Mouse (Mus musculus) heart, embryonic 10.5 days (tissue): ENCODE measurements around the gene G0s2. TPM values are rescaled to one million over a fixed set of nuclear protein-coding genes. Genes with fewer than 3 reads are reported as not detected.
A peak's percentile ranks its signal among the peaks of the same experiment; 100 is the strongest.

Experiments used
- DNase-seq: peaks from one replicate; pipeline ENCODE4 v3.0.0-alpha.2; 2017; ENCODE audit warnings: low spot score
- H3K27ac ChIP-seq: fragments of 300-500 bp; sonication (generic); 2 replicates; pipeline ENCODE4 v1.5.1; 2016; ENCODE audit warnings: mild to moderate bottlenecking
- H3K27me3 ChIP-seq: fragments of 300-500 bp; sonication (generic); 2 replicates; pipeline ENCODE4 v1.6.1; 2016; ENCODE audit warnings: mild to moderate bottlenecking; ENCODE audit not compliant: poor library complexity, insufficient read depth, severe bottlenecking
- H3K36me3 ChIP-seq: fragments of 300-500 bp; sonication (generic); 2 replicates; pipeline ENCODE4 v1.6.1; 2016; ENCODE audit warnings: mild to moderate bottlenecking, moderate library complexity
- H3K4me1 ChIP-seq: fragments of 300-500 bp; sonication (generic); 2 replicates; pipeline ENCODE4 v1.6.1; 2016; ENCODE audit warnings: mild to moderate bottlenecking
- H3K4me3 ChIP-seq: fragments of 300-500 bp; sonication (generic); 2 replicates; pipeline ENCODE4 v1.5.1; 2016; ENCODE audit warnings: mild to moderate bottlenecking, moderate library complexity
- H3K9me3 ChIP-seq: fragments of 300-500 bp; sonication (generic); 2 replicates; pipeline ENCODE4 v1.6.1; 2016; ENCODE audit warnings: mild to moderate bottlenecking, moderate library complexity
- WGBS: fragments of 180-500 bp; shearing (Covaris S2); methylation state at CpG from one replicate; pipeline ENCODE4 v1.1.7; 2016; 5-methylcytosine and 5-hydroxymethylcytosine counted together
- polyA plus RNA-seq: library from polyadenylated mRNA; unstranded; fragments of >200 nt; fragmentation: Nextera tagmentation; extraction: Ambion mirVana; gene quantifications from 2 replicates; pipeline ENCODE4 v1.2.1, GENCODE M21; 2016

G0s2 gene
- 36.1 and 44.0 TPM in 2 replicates for polyA plus RNA-seq

- no peaks in the 10 kb centered on the region for H3K27me3 ChIP-seq
- WGBS = 0% methylated on average over 21 of the region's 23 CpGs
- H3K9me3 ChIP-seq = no peaks in the 10 kb centered on the region
- H3K36me3 ChIP-seq = no peaks in the 10 kb centered on the region
- peak within 1 kb of the TSS; percentile 88 for H3K27ac ChIP-seq
- DNase-seq = peak; percentile 91
- H3K4me3 ChIP-seq = peak within 1 kb of the TSS; percentile 55
- H3K4me1 ChIP-seq = peaks cover 33% of the 10 kb centered on the region
Measured at GRCm38 (mm10) chr1:193272916-193273601, at the start of gene G0s2. Gene G0s2 (minus strand): TSS chr1:193273217.

DNA sequence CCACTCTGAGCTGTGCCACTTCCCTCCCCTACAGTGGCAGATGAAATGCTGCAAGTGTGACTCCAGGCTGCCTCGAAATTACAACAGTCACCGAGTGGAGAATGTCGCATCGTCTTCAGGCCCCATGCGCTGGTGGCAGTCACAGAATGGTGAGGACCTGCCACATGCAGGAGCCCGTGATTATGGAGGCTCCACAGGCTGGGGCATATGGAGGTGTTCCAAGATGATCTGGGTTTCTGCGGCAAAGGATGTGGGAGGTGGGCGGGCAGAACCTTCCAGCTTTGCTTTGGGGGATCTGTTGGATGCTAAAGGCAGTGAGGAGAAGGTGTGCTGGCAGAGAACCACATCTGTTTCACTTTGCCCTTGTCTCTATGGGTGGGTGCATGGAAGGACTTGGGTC is 47.4 kb upstream of the G0s2 start:
- no peaks in the 10 kb centered on the region for H3K36me3 ChIP-seq
- H3K27ac ChIP-seq = no peak overlapping the region
- no peak overlapping the region for H3K4me3 ChIP-seq
- H3K27me3 ChIP-seq = no peaks in the 10 kb centered on the region
- H3K9me3 ChIP-seq = no peaks in the 10 kb centered on the region
- DNase-seq = no peak
- H3K4me1 ChIP-seq = peaks cover 39% of the 10 kb centered on the region
- WGBS = 82% methylated on average over 8 of the region's 8 CpGs

GRCm38 (mm10) chr1:193319721-193320120 is 46.7 kb upstream of the G0s2 start:
- Histone ChIP-seq H3K4me1 (peaks cover 46% of the 10 kb centered on the region), H3K4me3 (no peak overlapping the region), H3K9me3 (no peaks in the 10 kb centered on the region), H3K27me3 (no peaks in the 10 kb centered on the region), H3K27ac (no peak overlapping the region; the same call in 1 of the 2 replicates), H3K36me3 (no peaks in the 10 kb centered on the region)
- no peak for DNase-seq
- 59% methylated on average over 3 of the region's 3 CpGs for WGBS

DNA sequence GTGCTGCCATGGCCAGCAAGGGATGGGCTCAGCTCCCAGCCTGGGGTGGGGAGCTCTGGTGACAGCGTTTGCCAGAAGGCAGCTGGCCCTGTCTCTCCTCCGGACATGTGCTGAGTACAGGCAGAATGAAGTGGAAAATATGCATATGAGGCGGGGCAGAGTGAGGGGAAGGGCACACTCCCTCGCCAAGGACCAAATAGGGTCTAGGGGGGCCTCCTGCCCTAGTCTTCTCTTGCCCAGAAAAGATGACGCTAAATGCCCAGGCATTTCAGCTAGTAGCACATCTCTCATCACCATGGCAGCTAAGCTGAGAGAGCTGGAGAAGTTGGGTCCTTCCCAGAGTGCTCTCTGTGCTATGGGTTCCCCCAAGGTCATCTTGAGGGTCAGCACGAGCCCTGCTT is 44.1 kb upstream of the G0s2 start:
- Histone ChIP-seq H3K36me3 (no peaks in the 10 kb centered on the region), H3K4me3 (no peak overlapping the region), H3K27ac (peak overlapping the region; percentile 88), H3K9me3 (no peaks in the 10 kb centered on the region), H3K4me1 (peaks cover 37% of the 10 kb centered on the region), H3K27me3 (no peaks in the 10 kb centered on the region)
- 14% methylated on average over 6 of the region's 6 CpGs for WGBS
- peak; percentile 90 for DNase-seq

- no peak for DNase-seq
- peaks cover 45% of the 10 kb centered on the region for H3K4me1 ChIP-seq
- no peaks in the 10 kb centered on the region for H3K36me3 ChIP-seq
- WGBS = 41% methylated on average over 9 of the region's 9 CpGs
- H3K4me3 ChIP-seq = no peak overlapping the region
- H3K9me3 ChIP-seq = no peaks in the 10 kb centered on the region
- H3K27ac ChIP-seq = peak overlapping the region; percentile 88
- no peaks in the 10 kb centered on the region for H3K27me3 ChIP-seq
Measured at GRCm38 (mm10) chr1:193316358-193316750, 43.3 kb upstream of the G0s2 start.

- Histone ChIP-seq H3K9me3 (no peaks in the 10 kb centered on the region), H3K4me1 (peaks cover 50% of the 10 kb centered on the region), H3K27me3 (no peaks in the 10 kb centered on the region), H3K27ac (peak overlapping the region; percentile 88), H3K4me3 (no peak overlapping the region), H3K36me3 (no peaks in the 10 kb centered on the region)
- DNase-seq = peak; percentile 90
- WGBS = 37% methylated on average over 5 of the region's 5 CpGs
Measured at GRCm38 (mm10) chr1:193315705-193316357, 42.8 kb upstream of the G0s2 start.

- Histone ChIP-seq H3K27me3 (no peaks in the 10 kb centered on the region), H3K9me3 (no peaks in the 10 kb centered on the region), H3K27ac (peak overlapping the region; percentile 52; the same call in 1 of the 2 replicates), H3K4me3 (no peak overlapping the region), H3K36me3 (no peaks in the 10 kb centered on the region), H3K4me1 (peaks cover 39% of the 10 kb centered on the region)
- 60% methylated on average over 1 of the region's 1 CpGs for WGBS
- DNase-seq = no peak
Measured at GRCm38 (mm10) chr1:193311596-193311995, 38.6 kb upstream of the G0s2 start.

DNA sequence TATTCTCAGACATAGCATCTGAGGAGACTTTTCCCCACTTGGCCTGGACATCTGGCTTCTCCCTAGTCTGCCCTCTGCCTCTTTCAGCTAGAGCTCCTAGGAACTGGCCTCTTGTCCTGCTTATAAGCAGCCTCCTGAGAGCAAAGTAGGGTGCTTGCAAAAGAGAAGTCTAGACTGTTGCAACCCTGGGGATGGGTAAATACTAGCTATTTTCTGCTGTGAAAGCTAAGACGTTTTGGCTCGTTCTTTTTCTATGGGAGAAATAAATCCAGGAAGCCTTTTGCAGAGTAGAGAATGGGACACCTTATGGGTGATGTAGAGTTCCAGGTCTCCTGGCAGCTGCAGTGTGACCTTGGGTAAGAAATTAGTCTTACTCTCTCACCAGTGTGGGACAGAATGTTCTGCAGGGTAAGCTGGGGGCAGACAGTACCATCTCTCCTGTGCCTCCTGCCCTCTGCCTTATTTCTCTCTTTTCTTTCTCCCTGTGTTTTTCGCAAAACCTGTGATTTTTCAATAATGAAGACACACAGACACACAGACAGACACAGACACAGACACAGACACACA is 37.6 kb upstream of the G0s2 start:
- Histone ChIP-seq H3K4me3 (no peak overlapping the region), H3K27me3 (no peaks in the 10 kb centered on the region), H3K9me3 (no peaks in the 10 kb centered on the region), H3K36me3 (no peaks in the 10 kb centered on the region), H3K4me1 (peaks cover 29% of the 10 kb centered on the region), H3K27ac (0 out of 2 replicates have a peak overlapping the region, but pooled peaks have one; percentile 17)
- DNase-seq = no peak
- 79% methylated on average over 3 of the region's 3 CpGs for WGBS

DNA sequence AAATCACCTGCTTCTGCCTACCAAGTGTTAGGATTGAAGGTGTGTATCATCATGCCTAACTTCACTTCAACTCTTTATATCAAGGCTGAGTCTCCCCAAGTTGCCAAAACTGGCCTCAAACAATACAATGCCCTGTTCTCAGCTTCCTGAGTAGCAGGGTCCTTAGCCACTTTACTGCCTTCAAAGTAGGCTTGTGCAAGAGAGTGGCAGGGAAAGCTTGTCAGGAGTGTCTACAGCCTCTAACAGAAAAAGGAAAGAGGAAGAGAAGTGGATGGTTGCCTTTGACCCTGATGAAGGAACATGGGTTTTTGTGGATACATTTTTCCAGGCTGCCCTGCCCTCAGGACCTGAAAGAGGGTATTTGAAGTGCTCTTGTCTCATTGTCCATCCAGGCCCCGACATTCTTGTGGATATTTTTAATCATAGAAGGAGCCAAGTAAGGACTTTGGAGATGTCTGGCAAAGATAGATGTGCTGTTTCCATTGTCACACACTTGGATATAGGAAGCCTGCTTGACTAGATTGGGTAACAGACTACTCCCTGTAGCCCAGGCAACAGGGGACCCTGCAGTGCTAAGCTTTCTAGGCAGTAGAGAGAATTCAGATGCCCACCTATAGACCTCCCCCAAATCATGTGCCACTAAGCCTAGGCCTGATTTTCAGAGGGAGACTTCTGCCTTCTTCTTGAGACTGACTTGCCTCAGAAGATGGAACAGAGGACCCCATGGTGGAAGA is 36.9 kb upstream of the G0s2 start:
- no peak for DNase-seq
- H3K4me3 ChIP-seq = no peak overlapping the region
- H3K36me3 ChIP-seq = no peaks in the 10 kb centered on the region
- 38% methylated on average over 1 of the region's 1 CpGs for WGBS
- no peaks in the 10 kb centered on the region for H3K27me3 ChIP-seq
- no peaks in the 10 kb centered on the region for H3K9me3 ChIP-seq
- H3K27ac ChIP-seq = 0 out of 2 replicates have a peak overlapping the region, but pooled peaks have one; percentile 17
- H3K4me1 ChIP-seq = peaks cover 23% of the 10 kb centered on the region

- Histone ChIP-seq H3K9me3 (no peaks in the 10 kb centered on the region), H3K4me1 (peaks cover 20% of the 10 kb centered on the region), H3K27me3 (peaks cover 12% of the 10 kb centered on the region), H3K27ac (no peak overlapping the region), H3K4me3 (no peak overlapping the region), H3K36me3 (no peaks in the 10 kb centered on the region)
- 89% methylated on average over 2 of the region's 2 CpGs for WGBS
- DNase-seq = no peak
Measured at GRCm38 (mm10) chr1:193306832-193307231, 33.8 kb upstream of the G0s2 start.

- H3K36me3 ChIP-seq = no peaks in the 10 kb centered on the region
- H3K27me3 ChIP-seq = peaks cover 15% of the 10 kb centered on the region
- H3K9me3 ChIP-seq = no peaks in the 10 kb centered on the region
- H3K4me3 ChIP-seq = no peak overlapping the region
- no peak overlapping the region for H3K27ac ChIP-seq
- peaks cover 13% of the 10 kb centered on the region for H3K4me1 ChIP-seq
- WGBS = 51% methylated on average over 7 of the region's 7 CpGs
- no peak for DNase-seq
Measured at GRCm38 (mm10) chr1:193305386-193305785, 32.4 kb upstream of the G0s2 start.

- Histone ChIP-seq H3K9me3 (no peaks in the 10 kb centered on the region), H3K4me1 (peaks cover 8% of the 10 kb centered on the region; the same call in 1 of the 2 replicates), H3K27me3 (peaks cover 15% of the 10 kb centered on the region), H3K36me3 (no peaks in the 10 kb centered on the region), H3K4me3 (no peak overlapping the region), H3K27ac (peak overlapping the region; percentile 31; the same call in 1 of the 2 replicates)
- 63% methylated on average over 2 of the region's 2 CpGs for WGBS
- no peak for DNase-seq
Measured at GRCm38 (mm10) chr1:193303096-193303495, 30.1 kb upstream of the G0s2 start.

DNA sequence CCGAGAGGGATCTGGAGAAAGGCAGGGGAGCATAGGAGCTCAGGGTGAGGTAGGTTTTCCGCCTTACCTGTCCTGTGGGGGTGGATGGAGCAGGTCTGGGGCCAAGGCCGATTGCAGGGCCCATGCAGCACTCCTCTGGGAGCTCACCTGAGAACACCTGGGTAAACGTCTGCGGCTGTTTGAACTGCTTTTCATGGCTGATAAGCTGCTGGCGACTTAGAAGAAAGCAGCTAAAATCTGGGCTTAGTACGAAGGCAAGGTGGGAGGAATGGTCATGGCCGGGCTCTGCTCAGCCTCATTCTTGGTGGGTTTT is 29.0 kb upstream of the G0s2 start:
- H3K27me3 ChIP-seq = peaks cover 15% of the 10 kb centered on the region
- 54% methylated on average over 8 of the region's 8 CpGs for WGBS

More for the DNA sequence above, 29.0 kb upstream of the G0s2 start:
- H3K9me3 ChIP-seq = no peaks in the 10 kb centered on the region
- no peaks in the 10 kb centered on the region for H3K36me3 ChIP-seq
- no peak overlapping the region for H3K4me3 ChIP-seq
- no peak for DNase-seq
- H3K27ac ChIP-seq = no peak overlapping the region
- H3K4me1 ChIP-seq = peaks cover 8% of the 10 kb centered on the region; the same call in 1 of the 2 replicates
